11 mouse cellular contexts compared by ENCODE assay signal in the genomic region with DNA sequence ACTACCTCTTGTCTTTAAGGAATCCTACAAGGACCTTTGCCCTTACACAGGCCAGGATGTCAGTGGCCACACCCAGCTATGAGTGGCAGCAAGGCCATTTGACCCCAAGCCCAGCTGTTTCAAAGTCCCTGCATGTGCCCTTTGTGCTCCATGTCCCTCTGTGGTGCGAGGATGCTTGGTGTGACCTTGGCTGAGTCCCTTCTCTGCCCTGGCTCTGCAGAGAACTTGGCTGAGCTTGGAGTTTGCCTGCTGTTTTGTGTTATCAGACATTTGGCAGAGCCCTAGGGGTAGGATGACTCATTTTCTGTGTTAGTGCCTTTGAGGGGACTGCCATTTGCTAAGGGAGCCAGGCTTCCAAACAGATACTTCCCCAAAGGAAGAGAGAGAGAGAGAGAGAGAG. TPM values are rescaled to one million over a fixed set of nuclear protein-coding genes. Genes with fewer than 3 reads are reported as not detected.
A peak's percentile ranks its signal among the peaks of the same experiment; 100 is the strongest.
DNase-seq lines count a peak whose midpoint lies in the region; ATAC-seq lines count a peak whose summit lies in the region.
"Had no signal": no experiment of that assay in that cellular context is flagged by ENCODE, and none has a peak within 500 bp of the region (broad histone marks: within the 10 kb centered on the region; RNA-seq: fewer than 3 reads in every experiment).

No protein-coding gene starts in this region.

- no peaks in the 10 kb centered on the region for H3K9me3 ChIP-seq in neural tube, embryonic 15.5 days (replicated peaks)

- H3K4me1 ChIP-seq in neural tube, embryonic 15.5 days: peaks cover 49% of the 10 kb centered on the region

- intact Hi-C loops in heart, postnatal 14 days (cut with DNase I): no loop called here

- peak; percentile 87 to 89 for DNase-seq in adrenal gland, adult (ENCODE audit: inconsistent age in 2 of 2, low spot score in 1 of 2)
- no peak for DNase-seq in adrenal gland, adult 18-20 months (ENCODE audit: low spot score in 2 of 2)
- no peak for DNase-seq in neural tube, embryonic 10.5 days (ENCODE audit: extremely low spot score, low spot score)
- DNase-seq in heart, postnatal 14 days: peak; percentile 46 to 60
- DNase-seq in yolk sac, embryonic 10.5 days (ENCODE audit: low spot score): peak; percentile 60
- DNase-seq in urinary bladder, adult 2 months (ENCODE audit: low spot score): no peak
- DNase-seq in c-Kit-positive CD71-positive TER-119-positive erythroid progenitor cells, embryonic 14.5 days (ENCODE audit: low spot score): no peak
- DNase-seq: liver had no signal

- ATAC-seq in neural tube, embryonic 15.5 days (ENCODE audit: low FRiP score): no peak

- WGBS in neural tube, embryonic 15.5 days: 66% methylated on average over 1 of the region's 1 CpGs

- no peak overlapping the region for H3K4me2 ChIP-seq in neural tube, embryonic 15.5 days

- peak overlapping the region; percentile 64; the same call in 1 of the 2 replicates for H3K27ac ChIP-seq in neural tube, embryonic 15.5 days (replicated peaks)

- no peaks in the 10 kb centered on the region for H3K27me3 ChIP-seq in neural tube, embryonic 15.5 days (replicated peaks)

- no peaks in the 10 kb centered on the region for H3K36me3 ChIP-seq in neural tube, embryonic 15.5 days

- no peak overlapping the region for H3K4me3 ChIP-seq in neural tube, embryonic 15.5 days (replicated peaks)
- H3K4me3 ChIP-seq: myocyte had no signal

- no peak overlapping the region for H3K9ac ChIP-seq in neural tube, embryonic 15.5 days (replicated peaks)

RNA-seq across cellular contexts. Expression of gene Col27a1, which starts 17.3 kb away (rescaled TPM):
- total RNA-seq in adrenal gland, adult 18-20 months (2021): 10 to 100 TPM; 10.6 to 15.1 TPM
- polyA plus RNA-seq in neural tube, embryonic 15.5 days (2015; fragmentation: Nextera tagmentation; extraction: Ambion mirVana): 2.8 and 4.5 TPM in 2 replicates
- 1 to 10 TPM; 2.4 to 3.4 TPM for total RNA-seq in heart, postnatal 14 days (2021)
- 12.3 and 13.3 TPM in 2 replicates for polyA plus RNA-seq in urinary bladder, adult 2 months (2012; rRNA removed)

RNA-seq across cellular contexts. Expression of gene Kif12, which starts 59.2 kb away (rescaled TPM):
- under 1 TPM in 1 of 2 experiments, not detected in 1; 0.17 TPM for total RNA-seq in adrenal gland, adult 18-20 months (2021)
- 0.05 and 8.4 TPM in 2 replicates for polyA plus RNA-seq in neural tube, embryonic 15.5 days (2015; fragmentation: Nextera tagmentation; extraction: Ambion mirVana)
- not detected for total RNA-seq in heart, postnatal 14 days (2021)
- polyA plus RNA-seq in urinary bladder, adult 2 months (2012; rRNA removed): not detected in 2 replicates
- polyA plus RNA-seq: cortical plate, adult 2 months; myocyte had no signal

Comparison
In these comparisons a context has a peak if more than half of its experiments do, and no peak if none do; other contexts are left out.
1. DNase-seq: peak in adrenal gland, adult (2 of 2), heart, postnatal 14 days (2 of 2) and yolk sac, embryonic 10.5 days (single experiment); none in adrenal gland, adult 18-20 months (0 of 2), neural tube, embryonic 10.5 days (single experiment), urinary bladder, adult 2 months (single experiment) and c-Kit-positive CD71-positive TER-119-positive erythroid progenitor cells, embryonic 14.5 days (single experiment).